Mouse (Mus musculus): ENCODE data around the gene Alkal2. TPM values are rescaled to one million over a fixed set of nuclear protein-coding genes. Genes with fewer than 3 reads are reported as not detected.

Alkal2 gene
- 0.23 and 0.24 TPM in 2 replicates for polyA plus RNA-seq (2012; rRNA removed; ENCODE audit: low replicate concordance)

GRCm38 (mm10) chr12:30883986-30884621 is at the start of gene Alkal2:
Gene Alkal2 (plus strand): TSS chr12:30884322.

GRCm38 (mm10) chr12:30911261-30912047 is 27.3 kb downstream of the Alkal2 start, which contains the start of the genes Acp1 and Sh3yl1:
Gene Acp1 (minus strand): TSS chr12:30911589.
Gene Sh3yl1 (plus strand): TSS chr12:30911668.

Other genes with a start within 250 kb of the Alkal2 start
- gene Acp1, start 27.3 kb downstream of the Alkal2 start, polyA plus RNA-seq (2012; rRNA removed; ENCODE audit: low replicate concordance): 3.5 and 4.2 TPM in 2 replicates
- gene Sh3yl1, start 27.3 kb downstream of the Alkal2 start, polyA plus RNA-seq (2012; rRNA removed; ENCODE audit: low replicate concordance): 1.4 and 2.8 TPM in 2 replicates
- 4.8 and 6.7 TPM in 2 replicates for gene Fam110c, start 189.5 kb downstream of the Alkal2 start, polyA plus RNA-seq (2012; rRNA removed; ENCODE audit: low replicate concordance)